Mouse (Mus musculus) forebrain, embryonic 15.5 days (tissue): Measurements from ENCODE around the gene Plxdc1. TPM values are rescaled to one million over a fixed set of nuclear protein-coding genes. Genes with fewer than 3 reads are reported as not detected.

Experiments
- ATAC-seq: fragments of 200-750 bp; cut with Nextera tagmentation; replicated peaks from 2 replicates; pipeline ENCODE4 v1.8.0; 2017; ENCODE audit warnings: mild to moderate bottlenecking, moderate TSS enrichment, moderate library complexity
- H3K27ac ChIP-seq: fragments of 300-500 bp; sonication (generic); replicated peaks from 2 replicates; pipeline ENCODE4 v1.5.1; 2015; ENCODE audit warnings: mild to moderate bottlenecking, inconsistent platforms
- H3K27me3 ChIP-seq: fragments of 300-500 bp; sonication (generic); 2 replicates; pipeline ENCODE4 v1.6.1; 2015; ENCODE audit warnings: inconsistent platforms
- H3K36me3 ChIP-seq: fragments of 300-500 bp; sonication (generic); 2 replicates; pipeline ENCODE4 v1.6.1; 2015; ENCODE audit warnings: mild to moderate bottlenecking, inconsistent platforms
- H3K4me1 ChIP-seq: fragments of 300-500 bp; sonication (generic); 2 replicates; pipeline ENCODE4 v1.6.1; 2015; ENCODE audit warnings: inconsistent platforms
- H3K4me2 ChIP-seq: fragments of 300-500 bp; sonication (generic); replicated peaks from 2 replicates; pipeline ENCODE4 v1.6.1; 2015; ENCODE audit warnings: mild to moderate bottlenecking, inconsistent platforms
- H3K4me3 ChIP-seq: fragments of 300-500 bp; sonication (generic); 2 replicates; pipeline ENCODE4 v1.5.1; 2015; ENCODE audit warnings: mild to moderate bottlenecking, inconsistent platforms
- H3K9ac ChIP-seq: fragments of 300-500 bp; sonication (generic); replicated peaks from 2 replicates; pipeline ENCODE4 v1.6.1; 2015; ENCODE audit warnings: mild to moderate bottlenecking, inconsistent platforms
- H3K9me3 ChIP-seq: fragments of 300-500 bp; sonication (generic); 2 replicates; pipeline ENCODE4 v1.6.1; 2016; ENCODE audit warnings: inconsistent platforms
- WGBS: fragments of 180-500 bp; shearing (Covaris S2); methylation state at CpG from one replicate; pipeline ENCODE4 v1.1.7; 2015; ENCODE audit warnings: mixed read lengths; 5-methylcytosine and 5-hydroxymethylcytosine counted together
- polyA plus RNA-seq: library from polyadenylated mRNA; unstranded; fragments of >200 nt; fragmentation: Nextera tagmentation; extraction: Ambion mirVana; gene quantifications from 2 replicates; pipeline ENCODE4 v1.2.1, GENCODE M21; 2015

The Plxdc1 gene
- polyA plus RNA-seq, 1 experiment from 2014 or later: 0.65 TPM

DNA sequence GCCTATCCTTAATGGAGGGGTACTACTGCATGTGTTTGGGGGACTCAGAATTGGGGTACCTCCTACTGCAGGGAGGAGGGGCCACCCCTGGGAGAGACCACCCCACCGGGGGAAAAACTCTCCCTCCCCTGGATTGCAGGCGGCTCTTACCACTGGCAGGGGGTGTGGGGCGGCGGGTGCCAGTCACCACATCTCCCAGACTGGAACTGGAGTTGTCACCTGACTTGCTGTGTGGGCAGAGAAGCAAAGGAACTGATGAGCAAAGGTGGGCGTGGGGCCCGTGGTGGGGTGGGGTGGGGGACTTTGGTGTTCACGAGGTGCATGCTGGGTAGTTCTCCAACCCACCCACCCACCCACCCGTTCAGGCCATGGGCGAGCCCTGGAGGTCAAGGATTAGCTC lies 25.5 kb upstream of the Plxdc1 start:
- ATAC-seq: no peak
- H3K9me3 ChIP-seq: no peaks in the 10 kb centered on the region
- H3K27ac ChIP-seq: no peak overlapping the region
- no peaks in the 10 kb centered on the region for H3K27me3 ChIP-seq
- H3K9ac ChIP-seq: no peak overlapping the region
- no peak overlapping the region for H3K4me2 ChIP-seq
- no peaks in the 10 kb centered on the region for H3K4me1 ChIP-seq
- WGBS: 77% methylated on average over 9 of the region's 9 CpGs
- H3K36me3 ChIP-seq: peaks cover 68% of the 10 kb centered on the region
- no peak overlapping the region for H3K4me3 ChIP-seq

DNA sequence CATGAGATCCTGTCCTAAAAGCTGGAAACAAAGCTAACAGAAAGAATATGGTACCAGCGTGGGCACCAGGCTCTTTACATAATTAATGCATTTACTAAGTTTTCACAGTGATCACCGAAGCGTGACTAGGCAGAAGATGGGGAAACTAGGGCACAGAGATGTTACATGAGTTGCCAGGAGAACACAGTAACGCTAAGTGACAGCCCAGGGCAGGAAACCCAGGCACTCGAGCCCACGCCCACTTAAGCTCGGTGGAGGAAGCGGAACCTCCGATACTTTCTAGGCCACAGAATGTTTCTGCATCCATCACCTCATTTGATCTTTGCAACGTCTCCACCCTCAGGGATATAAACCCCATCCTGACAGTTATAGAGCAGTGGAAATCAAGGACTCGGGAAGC lies 21.8 kb upstream of the Plxdc1 start:
- Histone ChIP-seq H3K27ac (no peak overlapping the region), H3K4me3 (no peak overlapping the region), H3K27me3 (no peaks in the 10 kb centered on the region), H3K36me3 (peaks cover 64% of the 10 kb centered on the region), H3K4me2 (no peak overlapping the region), H3K9ac (no peak overlapping the region), H3K9me3 (no peaks in the 10 kb centered on the region), H3K4me1 (peaks cover 10% of the 10 kb centered on the region)
- ATAC-seq: no peak
- WGBS: 87% methylated on average over 11 of the region's 11 CpGs

DNA sequence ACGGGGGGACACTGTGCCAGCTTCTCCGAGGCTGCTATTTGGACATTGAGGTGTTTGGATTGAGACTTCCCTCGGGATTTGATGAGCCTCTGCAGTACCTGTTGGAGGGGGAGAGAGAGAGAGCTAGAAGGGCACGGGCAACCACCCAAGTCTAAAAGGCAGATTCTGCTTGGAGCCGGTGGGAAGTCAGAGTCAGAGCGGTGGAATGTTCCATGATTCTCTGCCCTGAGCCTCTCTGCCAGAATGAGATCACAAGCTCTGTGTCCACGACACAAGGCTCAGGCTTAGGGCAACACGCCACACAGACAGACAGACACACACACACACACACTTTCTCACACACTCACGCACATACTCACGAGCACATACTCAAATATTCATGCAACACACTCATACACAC lies 19.4 kb upstream of the Plxdc1 start:
- no peaks in the 10 kb centered on the region for H3K27me3 ChIP-seq
- no peaks in the 10 kb centered on the region for H3K9me3 ChIP-seq
- H3K4me3 ChIP-seq: no peak overlapping the region
- peaks cover 19% of the 10 kb centered on the region for H3K4me1 ChIP-seq
- peaks cover 58% of the 10 kb centered on the region for H3K36me3 ChIP-seq
- WGBS: 82% methylated on average over 10 of the region's 10 CpGs
- H3K27ac ChIP-seq: no peak overlapping the region
- no peak overlapping the region for H3K9ac ChIP-seq
- no peak for ATAC-seq
- H3K4me2 ChIP-seq: no peak overlapping the region

DNA sequence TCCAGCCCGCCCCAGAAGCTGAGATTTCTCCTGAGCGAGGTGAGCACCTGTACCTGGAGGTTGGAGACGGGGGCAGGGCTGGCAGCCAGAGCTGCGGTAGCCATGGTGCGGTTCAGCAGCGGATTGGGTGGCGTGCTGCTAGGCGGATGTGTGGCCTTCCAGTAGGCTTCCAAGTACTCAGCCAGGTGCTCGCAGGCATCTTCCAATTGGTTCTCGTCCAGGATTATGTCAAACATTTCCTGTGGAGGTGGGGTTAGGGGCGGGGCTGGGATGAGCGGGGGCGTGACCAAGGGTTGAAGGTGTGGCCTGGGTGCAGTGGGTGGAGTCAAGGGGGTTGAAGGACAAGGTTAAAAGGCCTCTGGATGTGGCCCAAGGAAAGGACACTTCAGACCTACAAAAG lies 18.8 kb upstream of the Plxdc1 start:
- H3K4me2 ChIP-seq: no peak overlapping the region
- no peaks in the 10 kb centered on the region for H3K9me3 ChIP-seq
- H3K4me1 ChIP-seq: peaks cover 19% of the 10 kb centered on the region
- H3K4me3 ChIP-seq: no peak overlapping the region
- WGBS: 54% methylated on average over 13 of the region's 13 CpGs
- no peak for ATAC-seq
- H3K27me3 ChIP-seq: no peaks in the 10 kb centered on the region
- H3K27ac ChIP-seq: no peak overlapping the region
- peaks cover 53% of the 10 kb centered on the region for H3K36me3 ChIP-seq
- no peak overlapping the region for H3K9ac ChIP-seq

DNA sequence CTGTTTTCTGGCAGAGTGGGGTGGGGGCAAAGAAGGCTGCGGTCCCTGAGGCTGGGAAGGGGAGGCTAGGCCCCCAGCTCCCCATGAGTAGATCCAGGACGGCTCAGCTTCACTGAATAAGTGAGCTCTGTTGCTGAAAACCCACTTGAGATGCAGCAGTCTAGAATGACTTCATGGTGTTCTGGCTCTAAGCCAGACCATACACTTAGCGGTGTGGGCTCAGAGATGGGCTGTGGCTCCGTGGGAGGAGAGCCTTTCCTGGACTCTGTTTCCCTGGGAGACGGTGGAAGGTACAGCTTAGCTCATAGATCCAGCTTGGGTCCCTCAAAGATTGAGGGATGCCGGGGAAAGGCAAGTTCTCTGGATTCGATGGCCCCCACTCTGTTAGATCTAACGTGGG lies 17.9 kb upstream of the Plxdc1 start:
- Histone ChIP-seq H3K4me1 (peaks cover 19% of the 10 kb centered on the region), H3K27ac (peak overlapping the region; percentile 42; the same call in 1 of the 2 replicates), H3K4me3 (no peak overlapping the region), H3K4me2 (no peak overlapping the region), H3K36me3 (peaks cover 44% of the 10 kb centered on the region), H3K9me3 (no peaks in the 10 kb centered on the region), H3K9ac (no peak overlapping the region), H3K27me3 (no peaks in the 10 kb centered on the region)
- WGBS: 54% methylated on average over 8 of the region's 8 CpGs
- no peak for ATAC-seq

DNA sequence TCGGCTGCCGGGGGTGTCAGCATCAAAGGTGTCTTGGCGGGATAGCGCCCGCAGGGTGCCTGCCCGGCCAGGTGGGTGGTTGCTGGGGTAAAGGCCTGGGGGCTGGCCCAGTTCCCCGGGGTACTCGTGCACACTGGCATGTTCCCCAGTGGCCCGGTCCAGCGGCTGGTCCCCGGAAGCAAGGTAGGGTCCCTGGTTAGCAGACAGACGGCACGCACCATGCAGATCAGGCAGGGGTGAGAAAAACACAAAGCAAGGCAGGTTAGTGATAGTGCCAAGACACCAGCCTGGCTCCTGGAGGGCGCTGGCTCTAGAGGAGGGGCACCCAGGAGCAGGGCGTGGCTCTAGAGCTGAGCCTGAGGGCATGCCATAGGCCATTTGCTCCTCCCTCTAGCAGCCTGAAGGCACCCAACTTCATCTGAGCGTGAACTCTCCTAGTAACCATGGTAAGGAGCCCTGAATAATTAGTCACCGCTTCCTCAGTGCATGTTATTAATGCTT lies 17.0 kb upstream of the Plxdc1 start:
- H3K9ac ChIP-seq: no peak overlapping the region
- WGBS: 24% methylated on average over 17 of the region's 17 CpGs
- H3K27ac ChIP-seq: no peak overlapping the region
- H3K9me3 ChIP-seq: no peaks in the 10 kb centered on the region
- peak; percentile 27 for ATAC-seq
- H3K4me2 ChIP-seq: no peak overlapping the region
- H3K4me3 ChIP-seq: no peak overlapping the region
- H3K36me3 ChIP-seq: peaks cover 37% of the 10 kb centered on the region
- H3K27me3 ChIP-seq: no peaks in the 10 kb centered on the region
- peaks cover 19% of the 10 kb centered on the region for H3K4me1 ChIP-seq

DNA sequence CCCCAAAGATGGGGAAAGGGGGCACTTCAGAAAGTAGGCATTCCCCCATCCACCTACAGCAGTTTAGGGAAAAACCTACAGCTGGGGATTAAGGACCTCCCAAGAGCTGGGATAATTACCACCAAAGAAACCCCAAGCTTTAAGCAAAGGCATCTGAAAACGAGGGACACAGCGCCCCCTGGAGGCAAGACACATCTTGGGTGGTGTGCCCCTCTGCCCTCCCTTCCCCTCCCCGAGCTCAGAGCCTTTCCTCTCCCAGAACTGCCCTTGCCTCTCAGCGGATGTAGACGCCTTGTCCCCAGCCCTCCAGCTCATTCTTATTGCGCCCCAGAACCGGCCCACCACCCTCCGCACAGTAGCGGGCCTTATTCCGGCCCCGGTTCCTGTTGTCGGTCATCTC lies 16.4 kb upstream of the Plxdc1 start:
- Histone ChIP-seq H3K27ac (no peak overlapping the region), H3K27me3 (no peaks in the 10 kb centered on the region), H3K4me1 (peaks cover 19% of the 10 kb centered on the region), H3K4me2 (peak overlapping the region; percentile 11; the same call in 1 of the 2 replicates), H3K9me3 (no peaks in the 10 kb centered on the region), H3K9ac (no peak overlapping the region), H3K4me3 (no peak overlapping the region), H3K36me3 (peaks cover 35% of the 10 kb centered on the region)
- no peak for ATAC-seq
- 12% methylated on average over 12 of the region's 12 CpGs for WGBS

DNA sequence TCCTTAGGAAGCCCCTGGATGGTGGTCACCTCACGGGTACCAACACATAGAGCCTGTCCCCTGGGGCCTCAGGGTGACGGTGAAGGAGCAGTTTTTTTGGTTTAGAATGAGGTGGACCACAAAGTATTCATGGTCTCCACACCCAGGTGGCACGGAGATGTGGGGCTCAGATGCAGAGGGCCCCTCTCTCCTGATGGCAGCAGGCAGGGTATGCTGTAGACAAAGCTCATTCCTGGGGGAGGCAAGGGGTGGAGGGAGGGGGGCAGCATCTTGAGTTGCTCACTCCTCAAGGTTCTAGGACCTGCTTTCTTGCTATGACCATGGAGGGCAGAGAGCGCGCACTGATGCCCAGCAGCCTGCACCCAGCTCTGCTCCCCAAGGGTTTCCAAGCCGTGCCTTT lies 15.7 kb upstream of the Plxdc1 start:
- no peak overlapping the region for H3K4me3 ChIP-seq
- no peak overlapping the region for H3K27ac ChIP-seq
- no peak overlapping the region for H3K4me2 ChIP-seq
- WGBS: 57% methylated on average over 6 of the region's 6 CpGs
- no peaks in the 10 kb centered on the region for H3K9me3 ChIP-seq
- no peak overlapping the region for H3K9ac ChIP-seq
- no peak for ATAC-seq
- H3K27me3 ChIP-seq: no peaks in the 10 kb centered on the region
- peaks cover 19% of the 10 kb centered on the region for H3K4me1 ChIP-seq
- H3K36me3 ChIP-seq: peaks cover 30% of the 10 kb centered on the region

DNA sequence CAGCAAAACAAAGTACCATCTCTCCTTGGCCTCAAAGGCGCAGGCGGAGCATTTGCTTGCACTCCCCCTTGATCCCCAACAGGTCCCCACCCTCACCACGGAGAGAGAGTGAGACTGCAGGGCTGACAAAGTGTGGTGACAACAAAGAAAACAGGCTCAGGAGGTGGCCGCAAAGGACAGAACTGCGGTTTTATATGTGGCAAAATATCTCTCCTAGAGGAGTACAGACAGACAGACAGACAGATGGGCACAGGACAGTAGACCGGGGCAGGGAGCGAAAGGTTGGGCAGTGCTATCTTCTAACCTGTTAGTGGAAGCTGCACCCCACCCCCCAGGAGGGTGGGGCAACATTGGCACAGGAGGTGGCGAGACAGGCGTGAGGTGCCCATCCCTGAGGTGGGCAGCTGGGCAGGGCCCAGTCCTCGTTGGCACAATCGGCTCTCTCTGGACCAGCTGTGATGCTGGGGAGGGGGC lies 15.1 kb upstream of the Plxdc1 start:
- Histone ChIP-seq H3K4me3 (no peak overlapping the region), H3K9ac (no peak overlapping the region), H3K27me3 (no peaks in the 10 kb centered on the region), H3K36me3 (peaks cover 25% of the 10 kb centered on the region), H3K4me1 (peaks cover 19% of the 10 kb centered on the region), H3K9me3 (no peaks in the 10 kb centered on the region), H3K4me2 (no peak overlapping the region), H3K27ac (no peak overlapping the region)
- WGBS: 32% methylated on average over 11 of the region's 11 CpGs
- ATAC-seq: no peak

DNA sequence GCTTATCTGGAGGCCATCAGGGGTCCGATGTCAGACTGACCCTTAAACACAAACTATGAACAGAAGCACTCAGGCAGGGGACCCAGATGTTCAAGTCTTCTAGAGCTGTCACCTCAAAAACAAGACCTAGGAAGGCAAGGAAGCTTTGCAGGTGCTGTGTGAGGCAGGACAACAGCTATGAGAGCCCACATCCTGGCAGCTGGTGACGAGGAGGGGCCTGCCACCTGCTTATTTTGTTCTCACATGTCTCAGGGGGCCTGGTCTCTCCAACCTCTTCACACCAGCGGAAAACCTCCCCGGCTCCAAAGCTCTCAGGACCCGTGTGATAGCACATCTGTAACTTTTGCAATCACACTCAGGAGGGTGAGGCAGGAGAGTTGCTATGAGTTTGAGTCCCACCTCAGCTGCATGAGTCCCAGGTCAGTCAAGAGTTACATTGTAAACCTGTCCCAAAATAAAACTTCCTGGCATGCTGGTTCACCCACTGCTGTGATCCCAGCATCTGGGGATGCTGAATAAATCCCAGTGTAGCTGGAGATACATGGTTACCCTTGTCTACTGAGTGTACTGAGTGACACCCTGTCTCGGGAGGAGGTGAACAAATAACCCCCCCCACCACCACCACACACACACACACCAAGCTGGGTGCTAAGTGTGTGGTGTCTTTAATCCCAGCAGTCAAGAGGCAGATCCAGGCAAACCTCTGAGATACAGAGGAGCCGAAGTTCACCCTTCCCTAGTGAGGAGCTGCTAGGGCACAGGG lies 14.3 kb upstream of the Plxdc1 start:
- no peak overlapping the region for H3K9ac ChIP-seq
- peaks cover 17% of the 10 kb centered on the region for H3K36me3 ChIP-seq
- peaks cover 24% of the 10 kb centered on the region for H3K4me1 ChIP-seq
- WGBS: 53% methylated on average over 7 of the region's 7 CpGs
- no peaks in the 10 kb centered on the region for H3K9me3 ChIP-seq
- H3K27me3 ChIP-seq: no peaks in the 10 kb centered on the region
- no peak for ATAC-seq
- H3K4me2 ChIP-seq: no peak overlapping the region
- H3K27ac ChIP-seq: no peak overlapping the region
- no peak overlapping the region for H3K4me3 ChIP-seq

DNA sequence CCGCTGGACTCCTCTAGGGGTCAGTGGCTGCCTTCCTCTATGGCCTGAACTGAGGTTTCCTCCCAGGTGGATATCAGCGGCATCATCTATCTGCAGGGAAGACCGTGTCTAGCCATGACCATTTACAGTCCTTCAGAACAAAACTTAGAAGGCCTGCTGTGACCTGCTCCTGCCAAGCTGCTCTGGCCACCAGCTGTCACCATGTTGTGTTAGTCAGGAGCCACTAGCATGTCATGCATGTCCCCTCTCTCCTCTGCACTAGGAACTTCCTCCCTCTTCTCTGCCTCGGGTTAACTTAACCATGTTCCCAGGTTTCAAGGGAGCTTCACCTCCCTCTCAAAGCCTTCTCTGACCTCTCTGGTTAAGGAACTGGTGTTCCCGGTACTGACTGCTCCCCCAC lies 13.5 kb upstream of the Plxdc1 start:
- H3K9ac ChIP-seq: no peak overlapping the region
- H3K9me3 ChIP-seq: no peaks in the 10 kb centered on the region
- WGBS: 71% methylated on average over 5 of the region's 5 CpGs
- peaks cover 32% of the 10 kb centered on the region for H3K4me1 ChIP-seq
- no peaks in the 10 kb centered on the region for H3K27me3 ChIP-seq
- peaks cover 9% of the 10 kb centered on the region for H3K36me3 ChIP-seq
- H3K4me2 ChIP-seq: no peak overlapping the region
- H3K4me3 ChIP-seq: no peak overlapping the region
- ATAC-seq: no peak
- no peak overlapping the region for H3K27ac ChIP-seq

DNA sequence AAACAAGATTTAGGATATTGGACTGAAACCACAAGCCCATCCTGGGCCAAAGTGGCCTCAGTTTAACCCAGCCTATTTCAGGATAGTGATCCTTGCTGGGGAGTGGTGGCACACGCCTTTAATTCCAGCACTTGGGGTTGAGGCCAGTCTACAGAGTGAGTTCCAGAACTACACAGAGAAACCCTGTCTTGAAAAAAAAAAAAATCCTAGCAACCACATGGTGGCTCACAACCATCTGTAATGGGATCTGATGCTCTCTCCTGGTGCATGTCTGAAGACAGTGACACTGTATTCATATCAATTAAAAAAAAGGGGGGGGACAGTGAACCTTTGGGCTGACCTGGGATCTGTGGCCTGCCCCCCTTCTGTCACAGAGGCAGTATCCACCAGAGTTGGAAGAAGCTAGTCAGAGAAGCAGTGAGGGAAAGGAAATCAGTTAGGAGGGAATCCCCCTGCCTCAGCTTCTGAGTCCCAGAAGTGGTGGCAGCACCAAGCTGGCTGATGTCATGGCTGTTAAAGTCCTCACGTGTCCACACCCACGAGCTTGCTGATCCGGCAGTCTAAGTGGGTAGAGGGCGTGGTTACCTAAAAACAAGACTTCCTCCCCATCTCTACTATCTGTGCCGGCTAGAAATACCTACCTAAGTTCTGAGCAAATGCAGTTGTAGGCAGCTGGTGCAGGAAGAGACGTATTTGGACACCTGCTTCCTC lies 12.8 kb upstream of the Plxdc1 start:
- 65% methylated on average over 7 of the region's 7 CpGs for WGBS

More for the DNA sequence above, 12.8 kb upstream of the Plxdc1 start:
- H3K36me3 ChIP-seq: 0 out of 2 replicates have a peak, but pooled peaks cover 5% of the 10 kb centered on the region
- peaks cover 36% of the 10 kb centered on the region for H3K4me1 ChIP-seq
- H3K9me3 ChIP-seq: no peaks in the 10 kb centered on the region
- no peaks in the 10 kb centered on the region for H3K27me3 ChIP-seq
- ATAC-seq: no peak
- H3K4me2 ChIP-seq: no peak overlapping the region
- no peak overlapping the region for H3K4me3 ChIP-seq
- H3K9ac ChIP-seq: no peak overlapping the region
- no peak overlapping the region for H3K27ac ChIP-seq
